Mouse (Mus musculus) Patski (cell line): ENCODE results near the gene Dgka. TPM values are rescaled to one million over a fixed set of nuclear protein-coding genes. Genes with fewer than 3 reads are reported as not detected.

ENCODE experiments used
- ATAC-seq: fragments of 100-300 bp; one replicate; pipeline ENCODE4 v1.8.0; 2021
- CTCF ChIA-PET: fragments of 350-600 bp; sonication (Branson Sonifier 250); formaldehyde crosslinking; loops from one replicate; lab custom pipeline; 2022; ENCODE audit warnings: inconsistent platforms; lab: Charles Lee
- POLR2A ChIA-PET: fragments of 350-600 bp; sonication (Branson Sonifier 250); formaldehyde crosslinking; loops from one replicate; lab custom pipeline; 2022; ENCODE audit warnings: antibody characterized with exemption, inconsistent platforms; lab: Charles Lee
- DNase-seq: peaks from one replicate; pipeline ENCODE4 v3.0.0-alpha.2; 2011; ENCODE audit warnings: low read depth, low spot score
- H3K27me3 ChIP-seq: fragments of 371-371 bp; one replicate; pipeline ENCODE4 v1.5.1; 2021
- CTCF ChIP-seq: fragments of 100-300 bp; IDR thresholded peaks from one replicate; pipeline ENCODE4 v1.5.1; 2021
- in situ Hi-C: fragments of 300-500 bp; cut with MboI; formaldehyde crosslinking; loops from 3 replicates; pipeline ENCODE4 v1.11.1; 2018; ENCODE audit warnings: low pct_unique_long_range_greater_than_20kb, mixed read lengths
- polyA plus RNA-seq: library from polyadenylated mRNA; unstranded; gene quantifications from one replicate; pipeline ENCODE4 v1.2.3, GENCODE M21; 2021

Gene Dgka
- polyA plus RNA-seq, 1 experiment from 2014 or later: 9.9 TPM

- ChIA-PET CTCF (no interaction called here), POLR2A (interaction anchor here (0.6 to 1.6 kb wide), 2 partner anchors 9 to 39 kb away, joined by 4 read pairs; no protein-coding TSS in a partner anchor)
- TF ChIP-seq CTCF: no peak
- ATAC-seq (peak; percentile 83), DNase-seq (peak; percentile 39)
- in situ Hi-C loops: no loop called here
- H3K27me3 ChIP-seq: no peaks in the 10 kb centered on the region
These were observed 40.0 kb downstream of the Dgka start, which contains the start of gene Cdk2 for GRCm38 (mm10) chr10:128704491-128705316. Gene Cdk2, minus strand, starts transcription at chr10:128705031.

- no peak for TF ChIP-seq CTCF
- no peak for DNase-seq
- ChIA-PET CTCF (no interaction called here), POLR2A (interaction anchor here (0.5 to 0.9 kb wide), 2 partner anchors 41 to 114 kb away, joined by 3 to 4 read pairs; no protein-coding TSS in a partner anchor)
- no peak for ATAC-seq
- H3K27me3 ChIP-seq: no peaks in the 10 kb centered on the region
- in situ Hi-C loops: no loop called here
These were observed 40.8 kb downstream of the Dgka start, which contains the start of gene Pmel for GRCm38 (mm10) chr10:128703895-128704294. Gene Pmel, plus strand, starts transcription at chr10:128704195.

- DNase-seq: no peak
- H3K27me3 ChIP-seq: no peaks in the 10 kb centered on the region
- no peak for TF ChIP-seq CTCF
- in situ Hi-C loops: no loop called here
- no peak for ATAC-seq
- ChIA-PET CTCF (no interaction called here), POLR2A (no interaction called here)
These were observed 42.2 kb downstream of the Dgka start for GRCm38 (mm10) chr10:128702328-128703007.

- ChIA-PET CTCF (interaction anchor here (0.6 kb wide), 1 partner anchor 18 kb away, joined by 3 read pairs; no protein-coding TSS in a partner anchor), POLR2A (no interaction called here)
- no peak for TF ChIP-seq CTCF
- in situ Hi-C loops: no loop called here
- DNase-seq: no peak
- no peak for ATAC-seq
- H3K27me3 ChIP-seq: no peaks in the 10 kb centered on the region
These were observed 43.9 kb downstream of the Dgka start for GRCm38 (mm10) chr10:128700712-128701111.

GRCm38 (mm10) chr10:128699611-128700010 is 45.0 kb downstream of the Dgka start:
- DNase-seq (no peak), ATAC-seq (no peak)
- POLR2A ChIA-PET: no interaction called here
- CTCF ChIA-PET: no interaction called here
- no peaks in the 10 kb centered on the region for H3K27me3 ChIP-seq
- TF ChIP-seq CTCF: no peak
- in situ Hi-C loops: no loop called here

GRCm38 (mm10) chr10:128699006-128699405 is 45.6 kb downstream of the Dgka start:
- no peak for TF ChIP-seq CTCF
- ChIA-PET CTCF (no interaction called here), POLR2A (no interaction called here)
- DNase-seq (no peak), ATAC-seq (no peak)
- in situ Hi-C loops: no loop called here
- H3K27me3 ChIP-seq: no peaks in the 10 kb centered on the region

- in situ Hi-C loops: no loop called here
- DNase-seq (no peak), ATAC-seq (no peak)
- ChIA-PET CTCF (interaction anchor here (0.9 kb wide), 1 partner anchor 48 kb away, joined by 3 read pairs; the partner anchor contains the start of gene Dgka), POLR2A (interaction anchor here (0.7 to 0.8 kb wide), 2 partner anchors 14 to 219 kb away, joined by 3 to 9 read pairs; no protein-coding TSS in a partner anchor)
- H3K27me3 ChIP-seq: no peaks in the 10 kb centered on the region
- no peak for TF ChIP-seq CTCF
These were observed 47.5 kb downstream of the Dgka start for GRCm38 (mm10) chr10:128697072-128697725.

GRCm38 (mm10) chr10:128695992-128696807 is 48.5 kb downstream of the Dgka start, which contains the start of gene Rab5b:
Gene Rab5b, minus strand, starts transcription at chr10:128696264.
- H3K27me3 ChIP-seq: no peaks in the 10 kb centered on the region
- in situ Hi-C loops: no loop called here
- peak; percentile 99 for DNase-seq
- no peak for TF ChIP-seq CTCF
- ChIA-PET POLR2A (interaction anchor here (1.2 kb wide), 1 partner anchor 51 kb away, joined by 4 read pairs; the partner anchor contains the start of gene Pym1), CTCF (interaction anchor here (0.9 kb wide), 1 partner anchor 49 kb away, joined by 3 read pairs; the partner anchor contains the start of gene Dgka)
- ATAC-seq: peak; percentile 99

GRCm38 (mm10) chr10:128695411-128695991 is 49.2 kb downstream of the Dgka start:
- ATAC-seq: peak; percentile 27
- ChIA-PET CTCF (no interaction called here), POLR2A (interaction anchor here (1.2 kb wide), 1 partner anchor 52 kb away, joined by 4 read pairs; the partner anchor contains the start of gene Pym1)

More at GRCm38 (mm10) chr10:128695411-128695991, 49.2 kb downstream of the Dgka start:
- in situ Hi-C loops: no loop called here
- no peak for DNase-seq
- no peak for TF ChIP-seq CTCF
- no peaks in the 10 kb centered on the region for H3K27me3 ChIP-seq
